Mouse (Mus musculus) small intestine, adult 2 months (tissue): ENCODE measurements around the gene Csrp3. TPM values are rescaled to one million over a fixed set of nuclear protein-coding genes. Genes with fewer than 3 reads are reported as not detected.

Source experiments
- H3K27ac ChIP-seq: fragments of 200-500 bp; 2 replicates; pipeline ENCODE4 v1.5.1; 2012; ENCODE audit warnings: low read depth, low read length, control low read depth, inconsistent platforms; ENCODE audit not compliant: insufficient read depth
- H3K27me3 ChIP-seq: fragments of 200-500 bp; 2 replicates; pipeline ENCODE4 v1.6.1; 2012; ENCODE audit warnings: mild to moderate bottlenecking, moderate library complexity, low read length, inconsistent platforms; ENCODE audit not compliant: control insufficient read depth, insufficient read depth
- H3K36me3 ChIP-seq: fragments of 200-500 bp; 2 replicates; pipeline ENCODE4 v1.6.1; 2012; ENCODE audit warnings: mild to moderate bottlenecking, low read length, control low read depth, inconsistent platforms; ENCODE audit not compliant: control insufficient read depth, insufficient read depth
- H3K4me1 ChIP-seq: fragments of 200-500 bp; 2 replicates; pipeline ENCODE4 v1.6.1; 2012; ENCODE audit warnings: low read length, inconsistent platforms, mixed read lengths; ENCODE audit not compliant: control insufficient read depth, insufficient read depth, insufficient read length
- H3K4me3 ChIP-seq: fragments of 200-500 bp; 2 replicates; pipeline ENCODE4 v1.5.1; 2012; ENCODE audit warnings: low read depth, mild to moderate bottlenecking, control low read depth, inconsistent platforms, low read length, moderate library complexity
- CTCF ChIP-seq: fragments of 200-500 bp; IDR thresholded peaks from 2 replicates; pipeline ENCODE4 v1.5.1; 2012; ENCODE audit warnings: low read depth, mild to moderate bottlenecking, control low read depth, inconsistent platforms, low read length, moderate library complexity, mixed read lengths; ENCODE audit not compliant: insufficient replicate concordance, insufficient read length; ENCODE audit errors: extremely low read depth
- POLR2A ChIP-seq: fragments of 200-500 bp; IDR thresholded peaks from 2 replicates; pipeline ENCODE4 v1.6.1; 2012; ENCODE audit warnings: low read depth, mild to moderate bottlenecking, control low read depth, inconsistent platforms, low read length, moderate library complexity
- WGBS: fragments of 180-500 bp; shearing (Covaris S2); methylation state at CpG from one replicate; pipeline ENCODE4 v1.1.7; 2018; 5-methylcytosine and 5-hydroxymethylcytosine counted together
- polyA plus RNA-seq: library from polyadenylated mRNA; depleted of rRNA; stranded (reverse); fragments of >200 nt; gene quantifications from 2 replicates; pipeline ENCODE4 v1.2.3, GENCODE M21; 2012; rRNA removed

The Csrp3 gene
- not detected in 2 replicates for polyA plus RNA-seq

- 81% methylated on average over 11 of the region's 11 CpGs for WGBS
- Histone ChIP-seq H3K4me3 (no peak within 1 kb of the TSS), H3K36me3 (no peaks in the 10 kb centered on the region), H3K27me3 (no peaks in the 10 kb centered on the region), H3K4me1 (peaks cover 3% of the 10 kb centered on the region; the same call in 1 of the 2 replicates), H3K27ac (no peak within 1 kb of the TSS)
- TF ChIP-seq POLR2A (no peak), CTCF (no peak)
Observed at GRCm38 (mm10) chr7:48847820-48848650, at the start of gene Csrp3. Gene Csrp3, minus strand, starts transcription at chr7:48848033.

DNA sequence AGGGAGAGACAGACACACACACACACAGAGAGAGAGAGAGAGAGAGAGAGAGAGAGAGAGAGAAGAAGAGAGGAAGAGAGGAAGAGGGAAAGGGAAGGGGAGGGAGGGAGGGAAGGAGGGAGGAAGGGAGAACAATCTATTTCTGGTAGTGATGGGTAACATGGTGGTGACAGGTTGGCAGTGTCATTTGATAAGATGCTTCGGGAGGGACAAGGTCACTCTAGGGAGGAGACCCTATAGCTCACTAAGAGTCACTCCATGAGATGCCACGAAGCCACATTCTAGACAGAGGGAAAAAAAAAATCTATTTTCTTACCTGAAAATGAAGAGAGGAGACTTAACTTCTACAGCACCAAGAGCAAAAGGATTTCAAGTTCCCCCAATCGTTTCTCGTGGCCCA is 48.2 kb upstream of the Csrp3 start:
- Histone ChIP-seq H3K36me3 (no peaks in the 10 kb centered on the region), H3K4me3 (no peak overlapping the region)
- whole genome bisulfite sequencing = 71% methylated on average over 4 of the region's 4 CpGs

DNA sequence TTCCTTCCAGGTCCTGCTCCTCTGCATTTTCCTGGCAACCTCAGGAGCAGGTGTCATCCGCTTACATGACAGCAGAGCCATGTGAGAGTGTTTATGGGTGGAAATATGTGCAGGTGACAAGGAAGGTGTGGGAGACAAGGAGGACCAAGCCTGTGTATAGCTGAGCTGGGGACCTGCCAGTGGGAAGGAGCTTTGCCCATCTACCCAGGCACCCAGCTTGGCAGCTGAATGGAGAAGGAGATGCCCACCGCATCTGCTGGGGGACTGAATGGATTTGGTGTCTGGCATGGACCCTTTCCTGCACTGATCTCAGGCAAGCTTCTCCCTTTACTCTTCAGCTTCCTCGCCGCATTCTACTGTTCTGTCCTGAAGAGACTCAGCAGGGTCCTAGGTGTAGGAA is 47.6 kb upstream of the Csrp3 start:
- 95% methylated on average over 4 of the region's 4 CpGs for WGBS
- Histone ChIP-seq H3K27me3 (no peaks in the 10 kb centered on the region), H3K4me3 (no peak overlapping the region), H3K27ac (no peak overlapping the region), H3K4me1 (no peaks in the 10 kb centered on the region; the same call in 1 of the 2 replicates), H3K36me3 (no peaks in the 10 kb centered on the region)
- TF ChIP-seq CTCF (no peak), POLR2A (no peak)

More for the DNA sequence above, 48.2 kb upstream of the Csrp3 start:
- H3K4me1 ChIP-seq = no peaks in the 10 kb centered on the region; the same call in 1 of the 2 replicates
- TF ChIP-seq CTCF (no peak), POLR2A (no peak)
- no peak overlapping the region for H3K27ac ChIP-seq
- no peaks in the 10 kb centered on the region for H3K27me3 ChIP-seq

GRCm38 (mm10) chr7:48894763-48895162 is 46.9 kb upstream of the Csrp3 start:
- Histone ChIP-seq H3K36me3 (no peaks in the 10 kb centered on the region), H3K4me1 (no peaks in the 10 kb centered on the region; the same call in 1 of the 2 replicates), H3K27ac (no peak overlapping the region), H3K27me3 (no peaks in the 10 kb centered on the region), H3K4me3 (no peak overlapping the region)
- WGBS = 81% methylated on average over 6 of the region's 6 CpGs
- TF ChIP-seq POLR2A (no peak), CTCF (no peak)

DNA sequence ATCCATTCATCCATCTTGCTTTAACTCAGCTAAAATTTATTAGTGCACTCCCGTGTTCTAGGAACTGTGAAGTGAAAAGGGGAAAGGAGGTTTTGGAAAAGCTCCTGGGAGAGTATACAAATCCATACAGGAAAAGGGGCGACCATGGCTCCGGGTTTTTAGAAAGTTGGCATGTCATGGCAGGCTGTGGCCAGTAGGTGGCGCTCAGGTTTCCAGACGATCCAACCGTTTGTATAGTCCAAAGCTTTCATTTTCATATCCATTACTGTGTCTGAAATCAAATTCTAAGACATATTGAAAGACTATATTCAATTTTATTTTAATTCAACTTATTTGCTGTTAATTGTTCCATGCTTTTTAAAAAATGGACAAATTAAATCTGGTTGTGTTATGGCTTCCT is 46.3 kb upstream of the Csrp3 start:
- TF ChIP-seq POLR2A (no peak), CTCF (peak; percentile 92; the same call in 1 of the 2 replicates)
- 2% methylated on average over 6 of the region's 6 CpGs for WGBS
- no peaks in the 10 kb centered on the region; the same call in 1 of the 2 replicates for H3K4me1 ChIP-seq
- no peaks in the 10 kb centered on the region for H3K36me3 ChIP-seq
- no peaks in the 10 kb centered on the region for H3K27me3 ChIP-seq
- no peak overlapping the region for H3K4me3 ChIP-seq
- H3K27ac ChIP-seq = no peak overlapping the region

DNA sequence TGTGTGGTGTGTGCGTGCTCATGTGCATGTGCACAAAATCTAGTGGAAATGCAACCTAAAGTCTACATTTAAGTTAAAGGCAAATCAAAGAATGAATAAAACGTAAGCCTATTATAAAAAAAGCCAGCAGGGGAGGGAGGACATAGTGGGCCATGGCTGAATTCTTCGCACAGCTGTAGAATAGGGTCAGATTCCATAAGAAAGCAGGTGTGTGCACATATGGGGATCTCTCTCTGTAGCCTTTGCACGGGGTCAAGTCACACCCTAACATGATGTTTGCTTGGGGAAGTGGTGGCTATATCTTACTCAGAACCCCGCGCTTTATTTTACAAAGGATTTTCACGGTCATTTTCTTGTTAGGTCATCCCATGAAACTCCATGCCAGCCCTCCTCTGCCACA is 45.3 kb upstream of the Csrp3 start:
- Histone ChIP-seq H3K27ac (no peak overlapping the region), H3K4me3 (no peak overlapping the region), H3K4me1 (no peaks in the 10 kb centered on the region), H3K27me3 (no peaks in the 10 kb centered on the region), H3K36me3 (no peaks in the 10 kb centered on the region)
- 83% methylated on average over 7 of the region's 7 CpGs for WGBS
- TF ChIP-seq POLR2A (no peak), CTCF (no peak)

- WGBS = 86% methylated on average over 5 of the region's 5 CpGs
- Histone ChIP-seq H3K4me3 (no peak overlapping the region), H3K27me3 (no peaks in the 10 kb centered on the region), H3K36me3 (no peaks in the 10 kb centered on the region), H3K27ac (no peak overlapping the region), H3K4me1 (no peaks in the 10 kb centered on the region)
- TF ChIP-seq POLR2A = no peak
- no peak for TF ChIP-seq CTCF
Observed at GRCm38 (mm10) chr7:48891029-48891428, 43.2 kb upstream of the Csrp3 start.
